Mouse (Mus musculus) inflammation-experienced regulatory T-cells (primary cell): Measurements from ENCODE around the gene Lrfn5. TPM values are rescaled to one million over a fixed set of nuclear protein-coding genes. Genes with fewer than 3 reads are reported as not detected.

Experiments
- polyA plus RNA-seq, 2 experiments: library from polyadenylated mRNA; unstranded; fragments of 100-300 nt; shearing (Covaris generic); gene quantifications; one replicate each; pipeline ENCODE4 v1.2.1; 2017

Lrfn5 gene
- polyA plus RNA-seq, result 1 to 10 TPM in 1 of 2 experiments, under 1 TPM in 1; 0.75 to 1.9 TPM

DNA sequence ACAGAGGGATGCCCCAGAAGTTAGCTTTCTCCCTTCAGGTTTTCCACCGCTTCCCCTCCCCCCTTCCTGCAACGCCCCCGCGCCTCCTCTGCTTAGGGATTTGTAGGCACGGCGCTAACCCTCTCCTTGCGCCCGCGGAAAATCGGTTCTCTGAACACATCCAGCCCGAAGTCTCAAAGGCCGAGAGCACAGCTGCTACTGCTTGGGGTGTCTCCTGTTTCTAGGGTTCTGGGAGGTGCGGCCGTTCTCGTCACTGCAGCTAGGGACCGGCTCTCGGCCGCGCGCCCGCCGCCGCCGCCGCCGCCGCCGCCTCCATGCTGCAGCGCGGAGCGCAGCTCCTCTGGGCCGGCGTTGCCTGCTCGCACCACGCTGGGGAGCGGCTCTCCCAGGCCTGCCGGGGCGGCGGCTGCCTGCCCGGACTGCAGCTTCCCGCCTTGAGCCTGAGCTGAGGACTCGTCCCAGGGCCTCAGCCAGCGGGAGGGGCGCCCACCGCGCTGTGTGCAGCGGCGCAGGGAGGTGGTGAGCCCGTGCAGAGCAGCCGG is at the start of gene Lrfn5:
TSS of gene Lrfn5 (plus strand) at position 322 of the 542 bp plus-strand sequence.

